Mouse (Mus musculus): ENCODE measurements around the gene Myo9b.

Gene Myo9b

GRCm38 (mm10) chr8:71366771-71367528 lies 94.4 kb downstream of the Myo9b start, which contains the start of gene Use1:
Gene Use1 (plus strand): TSS chr8:71366848.
- DNase-seq (ENCODE audit: low read depth, low spot score): peak; percentile 99

GRCm38 (mm10) chr8:71367529-71368176 lies 95.1 kb downstream of the Myo9b start:
- no peak for DNase-seq (ENCODE audit: low read depth, low spot score)

- DNase-seq (ENCODE audit: low read depth, low spot score): no peak
Observed at GRCm38 (mm10) chr8:71368366-71368765, 95.9 kb downstream of the Myo9b start.

GRCm38 (mm10) chr8:71369040-71369718 lies 96.7 kb downstream of the Myo9b start:
- no peak for DNase-seq (ENCODE audit: low read depth, low spot score)

- DNase-seq (ENCODE audit: low read depth, low spot score): no peak
Observed at GRCm38 (mm10) chr8:71370711-71371235, 98.3 kb downstream of the Myo9b start.

GRCm38 (mm10) chr8:71371236-71371848 lies 98.8 kb downstream of the Myo9b start, which contains the start of gene Ocel1:
Gene Ocel1 (plus strand): TSS chr8:71371298.
- DNase-seq (ENCODE audit: low read depth, low spot score): peak; percentile 100

- no peak for DNase-seq (ENCODE audit: low read depth, low spot score)
Observed at GRCm38 (mm10) chr8:71372427-71372826, 99.9 kb downstream of the Myo9b start.

GRCm38 (mm10) chr8:71373000-71373399 lies 100.5 kb downstream of the Myo9b start:
- no peak for DNase-seq (ENCODE audit: low read depth, low spot score)

- peak; percentile 59 for DNase-seq (ENCODE audit: low read depth, low spot score)
Observed at GRCm38 (mm10) chr8:71374616-71375206, 102.2 kb downstream of the Myo9b start.

GRCm38 (mm10) chr8:71375581-71376422 lies 103.3 kb downstream of the Myo9b start:
- DNase-seq (ENCODE audit: low read depth, low spot score): peak; percentile 95

GRCm38 (mm10) chr8:71376423-71377030 lies 104.0 kb downstream of the Myo9b start:
- no peak for DNase-seq (ENCODE audit: low read depth, low spot score)

GRCm38 (mm10) chr8:71379008-71379407 lies 106.5 kb downstream of the Myo9b start:
- no peak for DNase-seq (ENCODE audit: low read depth, low spot score)

- DNase-seq (ENCODE audit: low read depth, low spot score): no peak
Observed at GRCm38 (mm10) chr8:71379512-71380075, 107.1 kb downstream of the Myo9b start.

GRCm38 (mm10) chr8:71380178-71381171 lies 108.0 kb downstream of the Myo9b start:
- no peak for DNase-seq (ENCODE audit: low read depth, low spot score)

GRCm38 (mm10) chr8:71381421-71381970 lies 109.0 kb downstream of the Myo9b start, which contains the start of gene Nr2f6:
Gene Nr2f6 (minus strand): TSS chr8:71381960.
- DNase-seq (ENCODE audit: low read depth, low spot score): peak; percentile 70

- DNase-seq (ENCODE audit: low read depth, low spot score): peak; percentile 84
Observed at GRCm38 (mm10) chr8:71381971-71382961, 109.8 kb downstream of the Myo9b start.

- no peak for DNase-seq (ENCODE audit: low read depth, low spot score)
Observed at GRCm38 (mm10) chr8:71383396-71383795, 110.9 kb downstream of the Myo9b start.
